Mouse (Mus musculus) kidney, embryonic 16.5 days (tissue): ENCODE measurements around the gene Ecsit. TPM values are rescaled to one million over a fixed set of nuclear protein-coding genes. Genes with fewer than 3 reads are reported as not detected.

ENCODE experiments used
- ATAC-seq: fragments of 200-750 bp; cut with Nextera tagmentation; 2 replicates; pipeline ENCODE4 v1.8.0; 2017; ENCODE audit warnings: moderate TSS enrichment; ENCODE audit not compliant: low FRiP score, low TSS enrichment
- H3K27ac ChIP-seq: fragments of 300-500 bp; sonication (generic); 2 replicates; pipeline ENCODE4 v1.5.1; 2014; ENCODE audit warnings: low read length
- H3K27me3 ChIP-seq: fragments of 300-500 bp; sonication (generic); 2 replicates; pipeline ENCODE4 v1.6.1; 2014; ENCODE audit warnings: low read length, control low read depth, mixed read lengths; ENCODE audit not compliant: insufficient read depth
- H3K36me3 ChIP-seq: fragments of 300-500 bp; sonication (generic); 2 replicates; pipeline ENCODE4 v1.6.1; 2014; ENCODE audit warnings: low read length, control low read depth, mixed read lengths; ENCODE audit not compliant: insufficient read depth
- H3K4me1 ChIP-seq: fragments of 300-500 bp; sonication (generic); 2 replicates; pipeline ENCODE4 v1.6.1; 2014; ENCODE audit warnings: low read length, control low read depth, mixed read lengths; ENCODE audit not compliant: insufficient read depth
- H3K4me2 ChIP-seq: fragments of 300-500 bp; sonication (generic); replicated peaks from 2 replicates; pipeline ENCODE4 v1.6.1; 2014; ENCODE audit warnings: low read depth, low read length
- H3K4me3 ChIP-seq: fragments of 300-500 bp; sonication (generic); 2 replicates; pipeline ENCODE4 v1.5.1; 2014; ENCODE audit warnings: mild to moderate bottlenecking, low read length
- H3K9ac ChIP-seq: fragments of 300-500 bp; sonication (generic); replicated peaks from 2 replicates; pipeline ENCODE4 v1.6.1; 2014; ENCODE audit warnings: low read length
- H3K9me3 ChIP-seq: fragments of 300-500 bp; sonication (generic); 2 replicates; pipeline ENCODE4 v1.6.1; 2016; ENCODE audit warnings: low read length, control low read depth
- WGBS: fragments of 180-500 bp; shearing (Covaris S2); extraction: QIAGEN DNeasy Blood & Tissue Kit; methylation state at CpG from one replicate; pipeline ENCODE4 v1.1.7; 2014; 5-methylcytosine and 5-hydroxymethylcytosine counted together
- polyA plus RNA-seq: library from polyadenylated mRNA; unstranded; fragments of >200 nt; fragmentation: Nextera tagmentation; extraction: Ambion mirVana; gene quantifications from 2 replicates; pipeline ENCODE4 v1.2.1, GENCODE M21; 2015

Ecsit gene
- polyA plus RNA-seq, 1 experiment from 2014 or later: 62.7 TPM

- no peak for ATAC-seq
- Histone ChIP-seq H3K9ac (no peak overlapping the region), H3K9me3 (no peaks in the 10 kb centered on the region), H3K4me3 (no peak overlapping the region), H3K4me2 (no peak overlapping the region), H3K36me3 (no peaks in the 10 kb centered on the region), H3K27ac (no peak overlapping the region), H3K4me1 (peaks cover 14% of the 10 kb centered on the region), H3K27me3 (no peaks in the 10 kb centered on the region)
- 88% methylated on average over 4 of the region's 4 CpGs for WGBS
These were observed 34.3 kb upstream of the Ecsit start for GRCm38 (mm10) chr9:22119543-22119942.

- WGBS: 45% methylated on average over 10 of the region's 10 CpGs
- Histone ChIP-seq H3K36me3 (peaks cover 12% of the 10 kb centered on the region), H3K4me2 (peak overlapping the region; percentile 83), H3K9me3 (no peaks in the 10 kb centered on the region), H3K4me1 (peaks cover 14% of the 10 kb centered on the region), H3K4me3 (peak overlapping the region; percentile 89), H3K9ac (peak overlapping the region; percentile 87; the same call in 1 of the 2 replicates), H3K27me3 (no peaks in the 10 kb centered on the region), H3K27ac (no peak overlapping the region)
- ATAC-seq: no peak
These were observed 32.7 kb upstream of the Ecsit start for GRCm38 (mm10) chr9:22117754-22118456.

GRCm38 (mm10) chr9:22116740-22117426, 31.6 kb upstream of the Ecsit start, which contains the start of gene Elof1:
TSS of gene Elof1 (minus strand) at chr9:22117172.
- peak; percentile 96 for ATAC-seq
- Histone ChIP-seq H3K9me3 (no peaks in the 10 kb centered on the region), H3K27ac (peak within 1 kb of the TSS; percentile 43; the same call in 1 of the 2 replicates), H3K36me3 (peaks cover 21% of the 10 kb centered on the region), H3K9ac (peak within 1 kb of the TSS; percentile 87), H3K4me3 (peak within 1 kb of the TSS; percentile 89), H3K4me2 (peak within 1 kb of the TSS; percentile 83), H3K27me3 (no peaks in the 10 kb centered on the region), H3K4me1 (peaks cover 14% of the 10 kb centered on the region)
- WGBS: 0% methylated on average over 52 of the region's 52 CpGs

GRCm38 (mm10) chr9:22116086-22116485, 30.8 kb upstream of the Ecsit start:
- Histone ChIP-seq H3K36me3 (peaks cover 27% of the 10 kb centered on the region), H3K27ac (no peak overlapping the region), H3K27me3 (no peaks in the 10 kb centered on the region), H3K4me1 (peaks cover 14% of the 10 kb centered on the region), H3K9me3 (no peaks in the 10 kb centered on the region), H3K9ac (peak overlapping the region; percentile 87), H3K4me2 (peak overlapping the region; percentile 83), H3K4me3 (peak overlapping the region; percentile 89)
- WGBS: 21% methylated on average over 15 of the region's 15 CpGs
- no peak for ATAC-seq

GRCm38 (mm10) chr9:22115635-22116034, 30.4 kb upstream of the Ecsit start:
- no peaks in the 10 kb centered on the region for H3K27me3 ChIP-seq
- peak overlapping the region; percentile 83 for H3K4me2 ChIP-seq
- H3K9me3 ChIP-seq: no peaks in the 10 kb centered on the region
- H3K4me3 ChIP-seq: peak overlapping the region; percentile 89
- H3K36me3 ChIP-seq: peaks cover 31% of the 10 kb centered on the region
- H3K4me1 ChIP-seq: peaks cover 14% of the 10 kb centered on the region
- H3K9ac ChIP-seq: peak overlapping the region; percentile 87
- no peak overlapping the region for H3K27ac ChIP-seq
- ATAC-seq: no peak
- WGBS: 85% methylated on average over 4 of the region's 4 CpGs

- Histone ChIP-seq H3K9ac (no peak overlapping the region), H3K27me3 (no peaks in the 10 kb centered on the region), H3K4me2 (no peak overlapping the region), H3K27ac (no peak overlapping the region), H3K9me3 (no peaks in the 10 kb centered on the region), H3K36me3 (peaks cover 32% of the 10 kb centered on the region), H3K4me1 (no peaks in the 10 kb centered on the region), H3K4me3 (no peak overlapping the region)
- WGBS: 83% methylated on average over 9 of the region's 9 CpGs
- ATAC-seq: no peak
These were observed 23.0 kb upstream of the Ecsit start for GRCm38 (mm10) chr9:22108194-22108593.

- Histone ChIP-seq H3K4me2 (no peak overlapping the region), H3K27ac (no peak overlapping the region), H3K9me3 (no peaks in the 10 kb centered on the region), H3K4me1 (no peaks in the 10 kb centered on the region), H3K36me3 (no peaks in the 10 kb centered on the region), H3K9ac (0 out of 2 replicates have a peak overlapping the region, but pooled peaks have one; percentile 10), H3K27me3 (peaks cover 26% of the 10 kb centered on the region), H3K4me3 (0 out of 2 replicates have a peak overlapping the region, but pooled peaks have one; percentile 8)
- ATAC-seq: 0 out of 2 replicates have a peak, but pooled peaks have one; percentile 30
- 2% methylated on average over 18 of the region's 18 CpGs for WGBS
These were observed 14.7 kb upstream of the Ecsit start for GRCm38 (mm10) chr9:22099922-22100321.

GRCm38 (mm10) chr9:22098993-22099696, 13.9 kb upstream of the Ecsit start, which contains the start of gene Cnn1:
TSS of gene Cnn1 (plus strand) at chr9:22099216.
- H3K27ac ChIP-seq: no peak within 1 kb of the TSS
- H3K27me3 ChIP-seq: peaks cover 26% of the 10 kb centered on the region
- no peak for ATAC-seq
- H3K9me3 ChIP-seq: no peaks in the 10 kb centered on the region
- peak within 1 kb of the TSS; percentile 8; the same call in 1 of the 2 replicates for H3K4me3 ChIP-seq
- H3K9ac ChIP-seq: 0 out of 2 replicates have a peak within 1 kb of the TSS, but pooled peaks have one; percentile 10
- no peak within 1 kb of the TSS for H3K4me2 ChIP-seq
- no peaks in the 10 kb centered on the region for H3K36me3 ChIP-seq
- H3K4me1 ChIP-seq: no peaks in the 10 kb centered on the region
- WGBS: 5% methylated on average over 14 of the region's 14 CpGs

GRCm38 (mm10) chr9:22095854-22096307, 10.6 kb upstream of the Ecsit start:
- WGBS: 1% methylated on average over 24 of the region's 24 CpGs
- peak; percentile 69; the same call in 1 of the 2 replicates for ATAC-seq
- Histone ChIP-seq H3K36me3 (no peaks in the 10 kb centered on the region), H3K27me3 (peaks cover 21% of the 10 kb centered on the region), H3K4me3 (peak overlapping the region; percentile 33), H3K4me2 (peak overlapping the region; percentile 55), H3K9ac (peak overlapping the region; percentile 29), H3K27ac (no peak overlapping the region), H3K9me3 (no peaks in the 10 kb centered on the region), H3K4me1 (no peaks in the 10 kb centered on the region)
